Mouse (Mus musculus): Measurements from ENCODE around the gene Tcp11l2. TPM values are rescaled to one million over a fixed set of nuclear protein-coding genes. Genes with fewer than 3 reads are reported as not detected.

The Tcp11l2 gene
- polyA plus RNA-seq, 2 experiments: 31.4 to 44.2 TPM

GRCm38 (mm10) chr10:84556120-84556519, 20.3 kb upstream of the Tcp11l2 start:
- DNase-seq (ENCODE audit: low read depth in 3 of 3, low spot score in 3 of 3) (no peak), ATAC-seq (ENCODE audit: insufficient read depth) (no peak)
- WGBS (ENCODE audit: insufficient replicate concordance): 32% methylated on average over 2 of the region's 2 CpGs
- H3K4me2 ChIP-seq (ENCODE audit: low read depth): no peak overlapping the region
- H3K27ac ChIP-seq: no peak overlapping the region
- no peaks in the 10 kb centered on the region for H3K4me1 ChIP-seq (replicated peaks; ENCODE audit: control insufficient read depth in 2 of 2, insufficient read depth in 2 of 2, low read length in 1 of 2)
- H3K27me3 ChIP-seq (ENCODE audit: control insufficient read depth, insufficient read depth, low read length): no peaks in the 10 kb centered on the region
- TF ChIP-seq EP300 (IDR thresholded peaks at IDR 0.05; ENCODE audit: low read depth): no peak
- TF ChIP-seq CTCF (IDR thresholded peaks at IDR 0.05; ENCODE audit: low read depth): no peak
- no peaks in the 10 kb centered on the region for H3K36me3 ChIP-seq (replicated peaks; ENCODE audit: control insufficient read depth, insufficient read depth, low read depth)
- no peak overlapping the region for H3K9ac ChIP-seq (replicated peaks)
- H3K4me3 ChIP-seq (ENCODE audit: insufficient read depth in 1 of 2, low read depth in 2 of 2, low read length in 2 of 2): no peak overlapping the region
- no peaks in the 10 kb centered on the region for H3K9me3 ChIP-seq (ENCODE audit: control insufficient read depth, low read length)

DNA sequence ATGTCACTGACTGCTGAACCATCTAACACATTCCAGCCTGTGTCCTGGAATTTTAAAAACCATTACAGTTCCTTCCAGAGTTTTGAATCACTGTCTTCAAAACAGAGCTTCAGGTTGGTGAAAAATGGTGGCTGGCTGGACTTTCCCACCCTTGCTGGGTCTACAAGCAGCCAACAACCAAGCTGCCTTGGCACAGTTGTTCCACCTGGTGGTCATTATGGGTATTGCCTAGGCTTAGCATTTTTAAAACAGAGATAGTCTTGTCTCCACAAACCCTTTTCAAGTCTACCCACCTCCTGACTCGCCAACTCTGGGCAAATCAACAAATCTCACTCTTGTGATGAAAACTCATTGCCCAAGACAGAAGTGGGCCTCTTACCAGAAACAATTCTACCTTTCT, 17.9 kb upstream of the Tcp11l2 start:
- no peak overlapping the region for H3K4me3 ChIP-seq (ENCODE audit: insufficient read depth in 1 of 2, low read depth in 2 of 2, low read length in 2 of 2)
- H3K4me1 ChIP-seq (replicated peaks; ENCODE audit: control insufficient read depth in 2 of 2, insufficient read depth in 2 of 2, low read length in 1 of 2): peaks cover 0 to 5% of the 10 kb centered on the region in 2 experiments; a peak in 2 of 4 replicates
- no peak for DNase-seq (ENCODE audit: low read depth in 3 of 3, low spot score in 3 of 3)
- no peak overlapping the region for H3K4me2 ChIP-seq (ENCODE audit: low read depth)
- no peaks in the 10 kb centered on the region; the same call in 1 of the 2 replicates for H3K27me3 ChIP-seq (ENCODE audit: control insufficient read depth, insufficient read depth, low read length)
- no peak overlapping the region for H3K27ac ChIP-seq
- TF ChIP-seq EP300 (IDR thresholded peaks at IDR 0.05; ENCODE audit: low read depth) (no peak), CTCF (IDR thresholded peaks at IDR 0.05; ENCODE audit: low read depth) (peak; percentile 79)
- H3K9me3 ChIP-seq (ENCODE audit: control insufficient read depth, low read length): no peaks in the 10 kb centered on the region
- ATAC-seq (ENCODE audit: insufficient read depth): no peak
- H3K9ac ChIP-seq (replicated peaks): no peak overlapping the region
- WGBS (ENCODE audit: insufficient replicate concordance): 68% methylated on average over 1 of the region's 1 CpGs
- no peaks in the 10 kb centered on the region for H3K36me3 ChIP-seq (replicated peaks; ENCODE audit: control insufficient read depth, insufficient read depth, low read depth)

GRCm38 (mm10) chr10:84559986-84560385, 16.4 kb upstream of the Tcp11l2 start:
- WGBS (ENCODE audit: insufficient replicate concordance): 72% methylated on average over 4 of the region's 4 CpGs

GRCm38 (mm10) chr10:84562121-84562520, 14.3 kb upstream of the Tcp11l2 start:
- Histone ChIP-seq H3K4me1 (replicated peaks; ENCODE audit: control insufficient read depth in 2 of 2, insufficient read depth in 2 of 2, low read length in 1 of 2) (peaks cover 0 to 5% of the 10 kb centered on the region in 2 experiments; a peak in 2 of 4 replicates), H3K27ac (no peak overlapping the region), H3K27me3 (ENCODE audit: control insufficient read depth, insufficient read depth, low read length) (no peaks in the 10 kb centered on the region; the same call in 1 of the 2 replicates), H3K4me3 (ENCODE audit: insufficient read depth in 1 of 2, low read depth in 2 of 2, low read length in 2 of 2) (no peak overlapping the region), H3K4me2 (ENCODE audit: low read depth) (no peak overlapping the region), H3K9ac (replicated peaks) (no peak overlapping the region), H3K36me3 (replicated peaks; ENCODE audit: control insufficient read depth, insufficient read depth, low read depth) (no peaks in the 10 kb centered on the region), H3K9me3 (ENCODE audit: control insufficient read depth, low read length) (no peaks in the 10 kb centered on the region)
- TF ChIP-seq EP300 (IDR thresholded peaks at IDR 0.05; ENCODE audit: low read depth) (no peak), CTCF (IDR thresholded peaks at IDR 0.05; ENCODE audit: low read depth) (no peak)
- ATAC-seq (ENCODE audit: insufficient read depth): no peak
- WGBS (ENCODE audit: insufficient replicate concordance): 67% methylated on average over 5 of the region's 5 CpGs
- DNase-seq (ENCODE audit: low read depth in 3 of 3, low spot score in 3 of 3): no peak

More at GRCm38 (mm10) chr10:84559986-84560385, 16.4 kb upstream of the Tcp11l2 start:
- no peak overlapping the region for H3K9ac ChIP-seq (replicated peaks)
- no peak for TF ChIP-seq EP300 (IDR thresholded peaks at IDR 0.05; ENCODE audit: low read depth)
- TF ChIP-seq CTCF (IDR thresholded peaks at IDR 0.05; ENCODE audit: low read depth): no peak
- H3K4me2 ChIP-seq (ENCODE audit: low read depth): no peak overlapping the region
- ATAC-seq (ENCODE audit: insufficient read depth) (no peak), DNase-seq (ENCODE audit: low read depth in 3 of 3, low spot score in 3 of 3) (no peak)
- H3K27me3 ChIP-seq (ENCODE audit: control insufficient read depth, insufficient read depth, low read length): no peaks in the 10 kb centered on the region; the same call in 1 of the 2 replicates
- no peaks in the 10 kb centered on the region for H3K36me3 ChIP-seq (replicated peaks; ENCODE audit: control insufficient read depth, insufficient read depth, low read depth)
- H3K4me3 ChIP-seq (ENCODE audit: insufficient read depth in 1 of 2, low read depth in 2 of 2, low read length in 2 of 2): no peak overlapping the region
- H3K9me3 ChIP-seq (ENCODE audit: control insufficient read depth, low read length): no peaks in the 10 kb centered on the region
- no peak overlapping the region for H3K27ac ChIP-seq
- peaks cover 0 to 5% of the 10 kb centered on the region in 2 experiments; a peak in 2 of 4 replicates for H3K4me1 ChIP-seq (replicated peaks; ENCODE audit: control insufficient read depth in 2 of 2, insufficient read depth in 2 of 2, low read length in 1 of 2)

DNA sequence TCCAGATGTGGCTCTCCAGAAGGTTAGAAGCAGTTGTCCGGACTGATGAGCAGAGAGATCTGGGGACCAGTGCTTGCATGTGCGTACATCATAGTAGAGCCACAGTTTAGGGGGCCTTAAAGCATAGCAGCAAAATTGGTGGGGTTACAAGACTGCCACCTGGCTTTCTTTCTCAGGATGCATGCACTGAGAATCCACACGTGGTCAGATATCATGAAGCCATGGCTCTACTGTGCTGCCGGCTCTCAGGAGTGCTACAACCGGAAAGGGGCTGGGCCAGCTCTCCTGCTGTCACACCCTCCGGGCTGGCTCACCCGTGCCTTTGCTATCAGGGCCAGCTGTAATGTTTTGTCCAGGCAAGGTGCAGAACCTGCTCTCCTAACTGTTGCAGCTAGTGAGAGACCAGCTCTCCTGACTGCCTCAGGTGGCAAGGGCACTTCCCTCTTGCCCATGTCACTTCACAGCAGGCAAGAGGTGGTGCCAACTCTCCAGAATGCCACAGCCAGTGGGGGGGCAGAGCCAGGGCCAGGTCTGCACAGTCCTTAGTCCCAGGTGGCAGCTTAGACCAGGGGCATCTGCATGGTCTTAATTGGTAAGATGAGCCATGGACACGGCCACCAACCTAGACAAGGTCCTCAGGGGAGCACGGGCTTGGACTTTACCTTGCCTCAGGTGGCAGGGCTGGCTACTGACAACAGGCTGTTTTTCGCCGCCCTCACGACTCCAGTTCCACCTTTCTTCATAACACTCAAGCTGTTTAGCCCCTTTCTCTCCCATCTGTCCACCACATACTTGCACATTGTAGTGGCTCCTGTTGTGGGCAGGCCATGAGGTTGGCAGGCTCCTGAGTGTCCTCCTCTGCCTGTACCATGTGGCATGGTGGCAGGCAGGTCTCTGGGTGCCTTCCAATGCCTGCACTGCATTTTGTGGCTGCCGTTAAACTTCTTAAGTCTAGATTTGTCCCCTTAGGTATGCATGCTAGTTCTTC, 13.6 kb upstream of the Tcp11l2 start:
- no peak overlapping the region for H3K27ac ChIP-seq
- peaks cover 0 to 5% of the 10 kb centered on the region in 2 experiments; a peak in 2 of 4 replicates for H3K4me1 ChIP-seq (replicated peaks; ENCODE audit: control insufficient read depth in 2 of 2, insufficient read depth in 2 of 2, low read length in 1 of 2)
- no peak for DNase-seq (ENCODE audit: low read depth in 3 of 3, low spot score in 3 of 3)

More for the DNA sequence above, 13.6 kb upstream of the Tcp11l2 start:
- Histone ChIP-seq H3K27me3 (ENCODE audit: control insufficient read depth, insufficient read depth, low read length) (no peaks in the 10 kb centered on the region; the same call in 1 of the 2 replicates), H3K36me3 (replicated peaks; ENCODE audit: control insufficient read depth, insufficient read depth, low read depth) (no peaks in the 10 kb centered on the region), H3K4me2 (ENCODE audit: low read depth) (no peak overlapping the region), H3K9ac (replicated peaks) (no peak overlapping the region), H3K9me3 (ENCODE audit: control insufficient read depth, low read length) (no peaks in the 10 kb centered on the region), H3K4me3 (ENCODE audit: insufficient read depth in 1 of 2, low read depth in 2 of 2, low read length in 2 of 2) (no peak overlapping the region)
- TF ChIP-seq EP300 (IDR thresholded peaks at IDR 0.05; ENCODE audit: low read depth) (no peak), CTCF (IDR thresholded peaks at IDR 0.05; ENCODE audit: low read depth) (peak; percentile 24; the same call in 1 of the 2 replicates)
- peak; percentile 76 for ATAC-seq (ENCODE audit: insufficient read depth)
- WGBS (ENCODE audit: insufficient replicate concordance): 50% methylated on average over 13 of the region's 13 CpGs
